ENCODE assay signal across 17 mouse cellular contexts in genomic region chr9:17079674-17080073, GRCm38 (mm10).
"Had no signal": no experiment of that assay in that cellular context is flagged by ENCODE, and none has a peak within 500 bp of the region (broad histone marks: within the 10 kb centered on the region; RNA-seq: fewer than 3 reads in every experiment).

No protein-coding gene starts in this region.

- H3K4me2 ChIP-seq: liver, embryonic 11.5 days; liver, embryonic 13.5 days; liver, embryonic 15.5 days; lung, embryonic 15.5 days; neural tube, embryonic 12.5 days had no signal

- ATAC-seq: liver, postnatal 0 days; lung, postnatal 0 days had no signal

- H3K9me3 ChIP-seq: liver, embryonic 13.5 days; liver, embryonic 15.5 days; lung, embryonic 15.5 days; megakaryocyte, embryonic 14.5 days; neural tube, embryonic 12.5 days had no signal

- H3K27me3 ChIP-seq: liver, embryonic 13.5 days; liver, embryonic 15.5 days; lung, embryonic 15.5 days; megakaryocyte, embryonic 14.5 days; neural tube, embryonic 12.5 days had no signal

- H3K4me1 ChIP-seq: liver, embryonic 13.5 days; liver, embryonic 15.5 days; lung, embryonic 15.5 days; megakaryocyte, embryonic 14.5 days; neural tube, embryonic 12.5 days had no signal

- H3K9ac ChIP-seq: liver, embryonic 13.5 days; liver, embryonic 15.5 days; liver, postnatal 0 days; lung, embryonic 15.5 days; neural tube, embryonic 12.5 days had no signal

- H3K36me3 ChIP-seq: liver, embryonic 13.5 days; liver, embryonic 15.5 days; lung, embryonic 15.5 days; neural tube, embryonic 12.5 days had no signal

- H3K27ac ChIP-seq: liver, embryonic 13.5 days; liver, embryonic 15.5 days; lung, embryonic 15.5 days; macrophage; neural tube, embryonic 12.5 days had no signal

- DNase-seq: liver; liver, embryonic 13.5 days; liver, postnatal 0 days; lung, adult 2 months; lung, postnatal 14 days; lung, postnatal 36 days; right cerebral cortex, postnatal 14 days; thymus, adult 18-20 months; thymus, postnatal 14 days; thymus, postnatal 4 days had no signal

- H3K4me3 ChIP-seq: liver, embryonic 13.5 days; liver, embryonic 15.5 days; lung, embryonic 15.5 days; megakaryocyte, embryonic 14.5 days; neural tube, embryonic 12.5 days had no signal
